Mouse (Mus musculus) 3134 (cell line): ENCODE data around the gene Dmxl2.
A peak's percentile ranks its signal among the peaks of the same experiment; 100 is the strongest.

Experiments
- DNase-seq: peaks from one replicate; pipeline ENCODE4 v3.0.0-alpha.2; 2011; ENCODE audit warnings: low spot score; ENCODE audit not compliant: insufficient read length; ENCODE audit errors: extremely low read depth

Gene Dmxl2

DNA sequence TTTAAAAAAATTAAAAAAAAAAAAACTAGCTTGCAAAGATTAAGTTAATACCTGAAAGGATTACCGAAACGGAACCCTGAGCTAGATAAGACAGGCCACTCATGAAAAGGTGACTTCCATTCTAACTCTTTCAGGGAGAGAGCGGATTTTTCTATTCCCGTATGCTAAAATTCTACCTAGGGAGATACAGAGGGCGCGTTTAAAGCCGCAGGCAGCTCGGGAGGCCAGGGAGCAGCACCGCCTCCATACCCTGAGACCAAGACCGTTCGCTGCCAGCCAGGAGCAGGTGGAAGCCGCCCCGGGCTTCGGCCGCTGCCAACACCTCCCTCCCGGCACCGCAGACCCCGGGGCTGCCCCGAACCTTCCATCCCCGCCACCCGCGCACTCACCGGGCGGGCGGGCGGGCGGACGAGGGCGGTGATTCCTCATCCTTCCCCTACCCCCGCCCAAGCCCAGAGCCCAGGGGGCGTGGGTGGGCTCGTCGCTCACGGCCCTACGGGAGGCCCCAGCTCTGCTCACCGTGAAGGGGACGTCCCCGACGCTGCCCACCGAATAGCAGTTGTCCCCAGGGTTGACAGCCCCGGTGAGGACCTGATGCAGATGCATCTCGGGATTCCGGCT is 484 bp downstream of the Dmxl2 start:
- no peak for DNase-seq

DNA sequence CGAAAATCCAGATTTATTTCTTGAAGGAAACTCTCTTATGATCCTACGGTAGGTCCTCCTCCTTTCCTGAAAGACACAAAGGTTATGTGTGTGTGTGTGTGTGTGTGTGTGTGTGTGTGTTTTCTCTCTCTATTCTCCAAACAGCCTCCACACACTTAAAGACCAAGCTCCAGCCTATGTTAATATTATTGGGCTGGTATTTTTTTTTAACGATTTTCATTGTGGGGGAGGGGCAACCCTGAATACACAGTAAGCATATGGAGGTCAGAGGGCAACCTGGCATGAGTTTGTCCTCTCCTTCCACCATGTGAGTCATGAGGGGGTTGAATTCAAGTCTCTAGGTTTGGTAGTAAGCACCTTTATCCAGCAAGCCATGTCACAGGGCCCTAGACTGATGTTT is 1.6 kb downstream of the Dmxl2 start:
- DNase-seq = no peak

GRCm38 (mm10) chr9:54499291-54499690 is 2.1 kb downstream of the Dmxl2 start:
- DNase-seq = no peak

DNA sequence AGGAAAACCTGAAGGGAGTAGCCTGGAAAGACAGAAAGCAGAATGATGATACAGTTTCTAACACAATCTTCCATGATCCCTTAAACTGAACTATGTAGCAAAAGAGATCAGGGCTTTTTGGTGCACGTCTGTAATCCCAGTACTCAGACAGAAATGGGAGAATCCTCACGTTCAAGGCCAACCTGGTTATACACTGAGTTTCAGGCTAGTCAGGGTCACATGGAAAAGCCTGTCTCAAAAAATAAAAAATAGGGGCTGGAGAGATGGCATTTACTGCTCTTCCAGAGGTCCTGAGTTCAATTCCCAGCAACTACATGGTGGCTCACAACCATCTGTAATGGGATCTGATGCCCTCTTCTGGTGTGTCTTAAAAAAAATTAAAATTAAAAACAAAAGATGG is 11.0 kb downstream of the Dmxl2 start:
- DNase-seq = no peak

DNA sequence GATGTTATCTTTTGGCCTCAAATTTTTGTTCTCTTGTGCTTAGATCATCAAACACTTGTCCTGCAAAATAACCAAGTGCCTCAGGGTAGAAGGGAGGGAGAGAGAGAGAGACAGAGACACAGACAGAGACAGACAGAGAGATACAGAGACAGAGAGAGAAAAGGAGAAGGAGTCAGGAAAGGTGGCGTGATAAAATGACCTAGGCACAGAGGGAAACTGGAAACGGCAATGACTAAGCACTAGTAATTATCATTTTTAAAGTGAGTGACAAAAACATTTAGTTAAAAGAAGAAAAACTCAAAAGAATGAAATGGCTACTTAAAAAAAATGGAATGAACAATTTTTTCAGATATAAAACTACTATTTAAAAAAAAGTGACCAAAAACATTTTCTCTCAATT is 11.8 kb downstream of the Dmxl2 start:
- no peak for DNase-seq

DNA sequence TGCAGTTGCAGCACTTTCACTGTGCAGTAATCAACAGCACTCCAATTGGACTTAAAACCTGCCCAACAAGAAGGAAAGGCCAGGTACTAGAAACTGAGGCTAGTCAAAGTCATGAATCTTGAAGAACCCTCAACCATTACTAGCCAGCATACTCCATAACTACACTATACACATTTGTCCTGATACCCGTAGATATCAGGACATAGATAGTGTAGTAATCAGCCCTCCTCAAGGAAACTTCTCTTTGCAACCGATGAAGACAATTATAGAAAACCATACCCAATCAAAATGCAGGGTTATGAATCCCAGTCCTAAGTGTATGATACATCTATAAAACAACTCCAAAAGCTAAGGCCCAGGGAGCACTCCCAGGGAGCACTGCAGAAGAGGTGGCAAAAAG is 16.5 kb downstream of the Dmxl2 start:
- DNase-seq = no peak

GRCm38 (mm10) chr9:54483215-54483614 is 18.2 kb downstream of the Dmxl2 start:
- DNase-seq = no peak

DNA sequence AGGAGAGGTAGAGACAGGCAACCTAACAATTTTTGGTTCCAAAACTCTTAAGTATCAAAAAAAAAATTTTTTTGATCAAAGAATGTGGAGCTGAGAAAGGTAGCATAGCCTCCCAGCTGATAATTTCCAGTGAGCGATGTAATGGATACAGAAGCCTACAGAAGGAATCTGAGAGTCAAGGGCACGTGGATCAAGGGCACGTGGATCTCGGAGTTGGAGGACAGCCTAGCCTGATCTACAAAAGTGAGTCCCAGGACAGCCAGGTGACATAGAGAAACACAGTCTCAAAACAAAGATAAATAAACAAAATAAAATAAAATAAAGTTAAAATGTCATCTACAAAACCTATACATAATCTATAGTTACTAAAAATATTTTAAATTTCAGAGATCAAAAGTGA is 18.7 kb downstream of the Dmxl2 start:
- no peak for DNase-seq

DNA sequence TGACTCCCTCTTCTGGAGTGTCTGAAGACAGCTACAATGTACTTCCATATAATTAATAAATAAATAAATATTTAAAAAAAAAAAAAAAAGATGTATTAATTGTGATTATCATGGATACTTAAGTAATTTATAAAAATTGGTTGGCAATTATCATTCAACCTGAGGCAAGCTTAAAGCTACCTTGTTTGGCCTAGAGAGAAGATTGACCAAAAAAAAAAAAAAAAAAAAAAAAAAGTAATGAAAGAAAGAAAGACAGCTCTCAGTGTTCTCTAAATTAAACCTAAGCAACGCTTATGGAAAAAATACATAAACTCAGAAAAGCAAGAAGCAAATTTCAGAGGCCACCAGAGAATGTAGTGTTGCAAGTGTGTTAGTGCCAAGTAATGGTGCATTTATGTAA is 22.4 kb downstream of the Dmxl2 start:
- no peak for DNase-seq

DNA sequence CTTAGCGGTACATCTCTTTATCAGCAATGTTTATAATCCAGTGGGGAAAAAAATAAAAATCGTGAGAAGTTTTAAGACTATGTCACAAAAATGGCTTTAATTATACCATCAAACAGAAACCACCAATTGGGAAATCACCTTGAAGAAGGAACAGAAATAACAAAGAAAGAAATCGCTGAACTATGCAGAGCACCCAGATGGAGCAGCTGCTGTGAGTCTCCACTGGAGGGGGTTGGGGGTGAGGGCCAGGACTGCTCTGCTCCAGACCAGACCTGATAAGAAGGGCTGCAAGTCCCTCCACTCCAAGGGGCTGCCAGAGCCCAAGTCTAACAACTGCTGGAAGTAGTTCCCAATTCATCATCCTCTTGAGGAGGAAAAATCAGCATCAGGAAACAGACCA is 23.3 kb downstream of the Dmxl2 start:
- DNase-seq = no peak

DNA sequence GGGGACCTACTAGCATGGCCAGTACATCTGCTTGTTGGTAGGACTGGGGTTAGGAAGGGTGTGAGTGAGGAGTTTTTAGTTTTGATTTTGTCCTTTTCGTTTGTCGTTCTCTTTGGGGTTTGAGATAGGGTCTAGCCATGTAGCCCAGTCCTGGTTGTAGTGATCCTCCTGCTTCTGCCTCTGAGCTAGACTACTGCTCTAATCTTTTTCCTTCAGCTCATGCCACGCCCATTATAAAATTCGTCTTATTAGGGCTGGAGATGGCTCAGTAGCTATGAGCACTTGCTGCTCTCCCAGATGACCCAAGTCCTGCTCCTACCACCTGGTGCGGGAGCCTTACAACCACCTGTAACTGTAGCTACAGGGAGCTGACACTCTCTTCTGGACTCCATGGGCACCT is 26.9 kb downstream of the Dmxl2 start:
- DNase-seq = no peak

DNA sequence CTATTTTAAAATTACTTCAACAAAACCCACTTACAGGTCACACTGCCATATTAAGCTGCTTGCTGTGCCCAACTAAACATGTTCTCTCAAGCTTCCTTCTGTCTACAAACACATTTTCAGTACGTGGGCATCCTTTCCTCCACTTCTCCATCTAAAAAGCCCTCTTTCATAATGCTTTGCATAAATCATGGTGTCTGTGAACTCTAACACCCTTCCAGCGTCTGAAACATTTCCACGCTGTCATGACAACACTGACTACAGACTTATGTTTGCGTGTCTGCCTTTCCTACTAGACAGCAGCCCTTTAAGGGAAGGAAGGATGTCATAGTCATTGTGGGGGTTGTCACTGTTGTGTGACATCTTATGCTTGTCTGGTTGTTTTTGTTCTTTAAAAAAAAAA is 27.4 kb downstream of the Dmxl2 start:
- DNase-seq = no peak

DNA sequence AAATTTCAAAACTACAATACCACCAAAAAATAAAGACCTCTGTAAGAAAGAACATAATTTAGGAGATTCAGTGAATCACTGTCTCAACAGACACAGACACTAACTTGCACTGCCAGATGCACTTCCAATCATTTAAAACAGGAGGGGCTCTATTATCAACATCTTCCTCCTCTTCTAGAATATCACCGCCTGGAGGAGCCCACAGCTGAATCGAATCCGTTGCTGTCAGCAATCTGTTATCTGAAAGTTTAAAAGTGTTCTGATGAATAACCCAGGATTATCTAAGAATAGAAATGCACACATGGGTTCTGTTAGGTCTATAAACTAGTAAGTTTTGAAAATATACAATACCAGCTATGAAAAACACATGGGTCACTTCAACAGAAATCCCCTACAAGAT is 28.6 kb downstream of the Dmxl2 start:
- DNase-seq = no peak

DNA sequence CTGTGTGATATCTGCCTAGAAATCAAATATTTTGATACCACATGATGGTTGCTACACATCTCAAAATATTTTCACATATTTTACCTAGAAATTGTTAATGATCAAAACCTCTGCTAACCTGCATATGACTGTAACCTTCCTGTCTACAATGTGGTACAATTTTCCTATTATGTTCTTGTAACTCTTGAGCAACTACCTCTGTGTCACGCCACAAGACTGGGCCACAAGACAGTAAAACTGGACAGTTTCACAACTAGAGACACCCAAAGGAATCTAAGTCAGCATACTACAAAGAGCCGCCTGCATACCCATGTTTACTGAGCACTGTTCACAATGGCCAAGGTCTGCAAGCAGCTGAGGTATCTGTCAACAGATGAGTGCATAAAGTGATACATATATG is 32.1 kb downstream of the Dmxl2 start:
- no peak for DNase-seq

GRCm38 (mm10) chr9:54467433-54467933 is 33.9 kb downstream of the Dmxl2 start:
- no peak for DNase-seq

GRCm38 (mm10) chr9:54463483-54464054 is 37.9 kb downstream of the Dmxl2 start:
- DNase-seq = no peak

DNA sequence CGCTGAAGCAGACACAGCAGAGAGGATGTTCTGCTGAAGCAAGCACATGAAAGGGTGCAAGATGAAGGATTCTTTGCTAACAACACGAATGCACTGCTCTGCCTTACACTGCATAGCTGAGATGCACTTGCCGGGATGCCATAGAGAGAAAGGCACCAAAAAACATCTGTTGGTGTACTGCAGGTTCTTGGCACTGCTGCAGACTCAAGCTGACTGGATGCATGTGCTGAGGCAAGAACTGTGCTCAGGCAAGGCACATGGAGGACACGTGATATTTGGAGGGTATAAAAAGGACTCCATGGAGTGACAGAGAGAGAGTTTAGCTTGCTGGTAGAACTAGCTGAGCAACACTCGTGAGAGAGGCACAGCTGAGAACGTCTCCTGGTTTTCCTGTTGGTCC is 62.4 kb downstream of the Dmxl2 start:
- DNase-seq = no peak

DNA sequence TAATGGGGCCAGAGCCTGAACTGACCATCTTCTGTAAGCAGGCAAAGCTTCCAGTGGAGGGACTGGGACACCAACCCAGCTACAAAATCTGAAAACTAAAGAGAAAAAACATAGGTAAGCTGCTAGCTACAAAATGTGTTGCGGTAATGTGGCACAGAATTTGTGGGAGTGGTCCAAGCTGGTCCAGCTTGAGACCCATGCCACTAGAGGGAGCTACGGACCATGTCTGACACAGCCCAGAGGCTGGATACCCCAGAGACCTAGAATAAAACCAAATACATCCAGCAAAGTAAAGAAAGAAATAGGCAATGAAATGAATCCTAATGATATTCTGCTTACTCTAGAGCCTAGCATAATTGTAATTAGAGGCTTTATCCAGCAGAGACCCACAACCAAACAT is 63.2 kb downstream of the Dmxl2 start:
- no peak for DNase-seq

DNA sequence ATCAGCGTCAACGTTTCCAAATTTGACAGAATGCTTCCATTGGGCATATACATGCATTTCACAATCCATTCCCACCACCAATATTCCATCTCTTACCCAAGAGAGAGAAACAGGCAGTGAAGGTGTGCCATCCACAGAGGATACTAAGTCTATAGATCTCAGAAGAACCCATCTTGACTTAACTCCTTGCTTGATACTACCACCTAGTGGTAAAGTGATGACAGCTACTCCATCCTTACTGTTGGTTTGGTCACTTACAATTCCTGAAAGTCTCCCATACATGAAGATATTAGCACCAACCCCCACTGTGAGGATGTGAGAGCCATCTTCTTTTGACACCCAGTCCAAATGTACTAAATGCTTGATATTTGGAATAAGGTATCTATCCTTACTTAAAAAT is 85.2 kb downstream of the Dmxl2 start:
- no peak for DNase-seq

GRCm38 (mm10) chr9:54356756-54357155 is 144.7 kb downstream of the Dmxl2 start:
- no peak for DNase-seq

DNA sequence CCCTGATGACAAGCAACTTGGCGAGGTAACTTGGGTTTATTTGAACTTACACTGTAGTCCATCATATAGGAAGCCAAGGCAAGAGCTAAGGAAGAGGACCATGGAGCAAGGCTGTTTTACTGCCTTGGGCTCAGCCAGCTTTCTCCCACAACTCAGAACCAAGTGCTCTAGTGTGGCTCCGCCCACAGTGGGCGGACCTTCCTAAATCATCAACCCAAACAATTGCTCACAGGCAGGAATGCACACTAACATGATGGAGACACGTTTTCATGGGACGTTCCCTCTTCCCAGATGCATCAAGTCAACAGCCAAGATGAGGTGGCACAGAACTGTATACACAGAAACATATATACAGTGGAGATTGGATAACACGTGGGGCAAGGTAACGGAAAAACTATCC is 159.4 kb downstream of the Dmxl2 start:
- DNase-seq = no peak

- peak; percentile 44 for DNase-seq
Measured at GRCm38 (mm10) chr9:54336532-54337144, 164.8 kb downstream of the Dmxl2 start.
